Mouse (Mus musculus) liver (tissue): ENCODE results near the gene Gm13290.
"Not testable (repeated sequence)": the region's sequence is repeated elsewhere in the genome, so short reads cannot be mapped to it uniquely, and the experiment has no call there.

Source experiments
- DNase-seq: peaks from one replicate; pipeline ENCODE4 v3.0.0-alpha.2; 2020; ENCODE audit warnings: mixed read lengths

Gm13290 gene

GRCm38 (mm10) chr4:88773534-88773933 lies at the start of gene Gm13290:
Gene Gm13290 (plus strand): TSS chr4:88773834.
- not testable (repeated sequence) for DNase-seq

DNA sequence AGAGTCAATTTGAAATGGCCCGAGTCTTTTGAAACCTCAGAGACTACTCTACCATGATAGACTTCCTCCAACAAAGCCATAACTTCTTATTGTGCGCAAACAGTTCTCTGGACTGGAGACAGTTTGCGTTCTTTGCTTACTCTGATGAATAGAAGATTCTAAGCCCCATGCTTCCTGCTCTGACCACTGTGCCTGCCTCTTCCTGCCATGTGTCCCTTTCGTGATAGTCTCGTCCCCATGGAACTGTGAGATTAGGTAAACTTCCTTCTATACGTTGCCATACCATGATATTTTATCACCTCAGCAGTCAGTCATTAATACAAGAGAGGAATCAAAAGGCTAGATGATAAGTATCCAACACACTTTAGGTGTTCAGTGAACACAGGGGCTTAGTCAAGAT lies 46.9 kb upstream of the Gm13290 start:
- no peak for DNase-seq

- peak; percentile 31 for DNase-seq
Measured at GRCm38 (mm10) chr4:88727324-88727723, 46.3 kb upstream of the Gm13290 start.

DNA sequence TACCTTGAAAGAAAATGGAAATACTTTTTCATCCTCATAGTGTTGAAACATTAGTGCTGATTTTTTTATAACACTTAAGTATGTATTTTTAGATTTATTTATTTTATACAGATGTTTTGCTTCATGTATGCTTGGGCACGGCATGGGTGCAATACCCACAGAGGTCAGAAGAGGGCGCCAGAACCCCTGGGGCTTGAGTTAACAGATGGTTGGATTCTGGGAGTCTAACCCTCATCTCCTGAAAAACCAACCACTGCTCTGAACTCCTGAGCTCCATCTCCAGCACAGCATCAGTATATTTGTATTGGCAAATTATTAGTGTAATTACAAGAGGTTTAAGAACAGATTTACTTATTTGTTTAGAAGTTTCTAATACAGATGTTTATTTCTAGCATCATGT lies 35.2 kb upstream of the Gm13290 start:
- DNase-seq = peak; percentile 78

DNA sequence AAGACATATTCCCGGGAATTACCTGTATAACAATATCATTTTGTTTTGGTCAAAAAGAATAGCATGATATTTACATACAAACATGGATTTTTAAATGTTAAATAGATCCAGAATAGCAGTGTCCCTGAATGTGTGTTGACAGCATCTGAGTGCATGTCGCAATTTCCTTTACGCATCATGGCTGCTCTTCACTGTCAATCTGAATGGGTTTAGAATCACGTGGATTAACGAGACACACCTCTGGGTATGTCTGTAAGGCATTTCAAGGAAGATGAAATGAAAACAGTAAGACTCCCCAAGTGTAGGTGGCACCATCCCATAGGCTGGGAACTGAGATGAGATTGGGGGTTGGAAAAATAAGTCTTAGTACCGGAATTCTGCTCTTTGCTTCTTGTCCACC lies 34.6 kb upstream of the Gm13290 start:
- DNase-seq = no peak

DNA sequence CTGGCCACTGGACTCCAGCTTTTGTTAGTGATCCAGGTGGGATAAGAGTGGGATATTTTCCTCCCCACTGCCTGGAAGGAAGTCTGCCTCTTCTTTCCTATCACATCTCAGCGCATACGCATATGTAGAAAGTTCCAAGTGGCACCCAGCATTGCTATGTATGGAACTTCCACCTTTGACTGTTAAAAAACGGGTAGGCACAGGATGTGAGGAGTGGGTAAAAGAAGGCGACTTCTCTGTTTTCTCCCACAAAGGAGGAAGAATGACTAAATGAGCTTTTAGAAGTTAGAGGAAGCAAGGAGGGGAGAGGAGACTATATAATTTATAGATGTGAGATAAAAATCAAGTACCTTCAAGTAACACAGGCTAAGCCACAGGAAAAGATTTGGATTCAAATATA lies 32.2 kb upstream of the Gm13290 start:
- no peak for DNase-seq

- no peak for DNase-seq
Measured at GRCm38 (mm10) chr4:88742771-88743371, 30.8 kb upstream of the Gm13290 start.

- no peak for DNase-seq
Measured at GRCm38 (mm10) chr4:88744207-88744606, 29.4 kb upstream of the Gm13290 start.

GRCm38 (mm10) chr4:88749926-88750325 lies 23.7 kb upstream of the Gm13290 start:
- DNase-seq = no peak

DNA sequence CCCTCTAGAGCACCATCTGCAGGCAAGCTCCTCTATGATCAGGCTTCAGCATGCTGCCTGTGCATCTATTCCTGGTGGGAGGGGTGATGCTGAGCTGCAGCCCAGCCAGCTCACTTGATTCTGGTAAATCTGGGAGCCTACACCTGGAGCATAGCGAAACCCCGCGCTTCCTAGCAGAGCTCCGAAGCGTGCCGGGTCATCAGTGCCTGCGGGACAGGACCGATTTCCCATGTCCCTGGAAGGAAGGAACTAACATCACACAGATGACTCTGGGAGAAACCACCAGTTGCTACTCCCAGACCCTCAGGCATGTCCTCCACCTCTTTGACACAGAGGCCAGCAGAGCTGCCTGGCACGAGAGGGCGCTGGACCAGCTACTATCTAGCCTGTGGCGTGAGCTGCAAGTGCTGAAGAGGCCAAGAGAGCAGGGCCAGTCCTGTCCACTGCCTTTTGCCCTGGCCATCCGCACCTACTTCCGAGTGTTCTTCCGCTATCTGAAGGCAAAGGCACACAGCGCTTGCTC lies 18.8 kb upstream of the Gm13290 start, which contains the start of gene Gm13271:
Gene Gm13271, plus strand, starts transcription at position 51 of the 523 bp plus-strand sequence.
- DNase-seq = not testable (repeated sequence)

GRCm38 (mm10) chr4:88756581-88757513 lies 16.8 kb upstream of the Gm13290 start:
- not testable (repeated sequence) for DNase-seq

GRCm38 (mm10) chr4:88757628-88758031 lies 16.0 kb upstream of the Gm13290 start:
- DNase-seq = peak; percentile 78

GRCm38 (mm10) chr4:88758751-88759150 lies 14.9 kb upstream of the Gm13290 start:
- DNase-seq = not testable (repeated sequence)

DNA sequence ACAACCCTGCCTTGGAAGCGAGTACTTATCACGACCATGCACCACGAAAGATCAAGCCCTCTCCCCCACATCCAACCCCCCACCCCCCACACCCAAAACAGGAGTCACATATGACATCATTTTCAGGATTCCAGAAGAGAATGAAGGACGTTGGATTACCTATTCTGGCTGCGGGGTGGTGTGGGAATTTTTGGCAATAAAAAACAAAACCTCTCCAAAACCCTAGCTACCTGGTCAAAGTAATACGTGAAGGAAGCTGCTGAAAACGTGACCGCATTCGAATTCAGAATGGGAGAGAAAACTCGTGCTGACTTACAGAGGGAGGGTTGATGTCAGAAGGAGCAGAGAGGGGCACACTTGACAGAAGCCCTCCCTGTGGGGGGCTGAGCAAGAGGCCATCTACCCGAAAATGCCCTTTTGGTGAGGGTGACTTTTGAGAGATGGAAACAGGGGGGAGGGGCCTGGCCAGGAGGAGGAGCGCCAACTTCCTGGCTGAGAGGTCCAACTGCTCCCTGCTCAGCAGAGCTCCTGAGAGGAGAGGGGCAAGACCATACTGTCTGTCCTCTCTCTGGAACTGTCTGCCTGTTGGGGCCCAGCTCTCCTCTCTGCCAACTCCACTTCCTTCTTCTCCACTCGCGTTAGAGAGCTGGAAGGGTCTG lies 13.9 kb upstream of the Gm13290 start, which contains the start of gene Gm13283:
Gene Gm13283, plus strand, starts transcription at position 510 of the 659 bp plus-strand sequence.
- DNase-seq = not testable (repeated sequence)

DNA sequence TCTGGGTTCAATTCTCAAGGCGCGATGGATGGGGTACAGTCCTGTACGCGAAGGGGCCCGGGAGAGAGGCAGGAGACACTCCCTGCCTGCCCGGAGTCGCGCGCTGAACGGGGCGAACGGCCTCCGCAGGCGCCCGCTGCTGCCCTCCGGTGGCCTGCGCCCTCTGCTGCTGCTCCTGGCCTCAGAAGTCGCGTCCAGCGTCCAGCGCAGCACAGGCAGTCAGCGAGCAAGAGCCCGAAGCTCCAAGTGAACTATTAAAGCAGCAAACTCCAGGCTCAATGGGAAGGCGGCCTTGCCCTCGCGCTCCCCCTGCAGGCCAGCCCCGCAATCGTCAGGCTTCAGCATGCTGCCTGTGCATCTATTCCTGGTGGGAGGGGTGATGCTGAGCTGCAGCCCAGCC lies 13.2 kb upstream of the Gm13290 start:
- DNase-seq = peak; percentile 80

DNA sequence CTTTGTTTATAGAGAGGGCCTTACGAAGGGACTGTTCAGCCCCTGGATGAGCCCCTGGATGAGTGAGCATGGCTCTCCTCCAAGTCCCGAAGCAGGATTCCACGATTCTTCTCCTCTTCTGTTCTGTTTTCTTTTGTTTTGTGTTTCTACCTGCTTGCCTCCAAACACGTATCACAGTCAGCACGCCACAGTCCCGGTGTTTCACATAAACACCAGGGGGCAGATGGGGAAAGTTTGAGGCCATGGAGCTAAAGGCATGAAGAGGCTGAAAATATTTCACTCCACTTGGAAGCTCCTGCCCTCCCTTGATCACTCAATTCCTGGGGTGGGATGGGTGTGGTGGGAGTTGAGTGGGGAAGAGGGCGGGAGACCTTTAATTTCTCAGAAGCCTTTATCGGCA lies 11.9 kb upstream of the Gm13290 start:
- DNase-seq = not testable (repeated sequence)

- DNase-seq = not testable (repeated sequence)
Measured at GRCm38 (mm10) chr4:88762341-88762740, 11.3 kb upstream of the Gm13290 start.

DNA sequence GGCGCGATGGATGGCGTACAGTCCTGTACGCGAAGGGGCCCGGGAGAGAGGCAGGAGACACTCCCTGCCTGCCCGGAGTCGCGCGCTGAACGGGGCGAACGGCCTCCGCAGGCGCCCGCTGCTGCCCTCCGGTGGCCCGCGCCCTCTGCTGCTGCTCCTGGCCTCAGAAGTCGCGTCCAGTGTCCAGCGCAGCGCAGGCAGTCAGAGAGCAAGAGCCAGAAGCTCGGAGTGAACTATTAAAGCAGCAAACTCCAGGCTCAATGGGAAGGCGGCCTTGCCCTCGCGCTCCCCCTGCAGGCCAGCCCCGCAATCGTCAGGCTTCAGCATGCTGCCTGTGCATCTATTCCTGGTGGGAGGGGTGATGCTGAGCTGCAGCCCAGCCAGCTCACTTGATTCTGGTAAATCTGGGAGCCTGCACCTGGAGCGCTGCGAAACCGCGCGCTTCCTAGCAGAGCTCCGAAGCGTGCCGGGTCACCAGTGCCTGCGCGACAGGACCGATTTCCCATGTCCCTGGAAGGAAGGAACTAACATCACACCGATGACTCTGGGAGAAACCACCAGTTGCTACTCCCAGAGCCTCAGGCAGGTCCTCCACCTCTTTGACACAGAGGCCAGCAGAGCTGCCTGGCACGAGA lies 10.1 kb upstream of the Gm13290 start:
- peak; percentile 69 for DNase-seq

GRCm38 (mm10) chr4:88776622-88777021 lies 3.0 kb downstream of the Gm13290 start, which contains the start of gene Gm13289:
Gene Gm13289 (plus strand): TSS chr4:88776922.
- not testable (repeated sequence) for DNase-seq

GRCm38 (mm10) chr4:88779550-88779949 lies 5.9 kb downstream of the Gm13290 start, which contains the start of gene Gm13272:
Gene Gm13272 (plus strand): TSS chr4:88779850.
- DNase-seq = not testable (repeated sequence)

DNA sequence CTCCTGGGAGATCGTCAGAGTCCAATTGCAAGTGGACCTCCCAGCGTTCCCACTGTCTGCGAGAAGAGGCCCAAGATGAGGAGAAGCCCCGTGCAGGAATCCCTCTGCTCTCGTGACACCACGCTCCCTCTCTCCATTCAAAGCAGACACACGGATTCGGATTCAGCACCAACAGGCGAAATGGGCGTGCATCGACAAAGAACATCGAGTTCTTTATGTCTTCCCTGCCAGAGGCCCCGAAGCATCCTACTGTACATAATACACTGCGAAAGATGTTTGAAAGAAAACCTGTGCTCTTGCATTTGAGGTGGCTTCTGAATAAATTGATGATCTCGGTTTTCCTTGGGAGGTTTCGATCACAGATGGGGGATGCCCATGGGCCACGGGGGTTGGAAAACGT lies 6.7 kb downstream of the Gm13290 start:
- DNase-seq = not testable (repeated sequence)

DNA sequence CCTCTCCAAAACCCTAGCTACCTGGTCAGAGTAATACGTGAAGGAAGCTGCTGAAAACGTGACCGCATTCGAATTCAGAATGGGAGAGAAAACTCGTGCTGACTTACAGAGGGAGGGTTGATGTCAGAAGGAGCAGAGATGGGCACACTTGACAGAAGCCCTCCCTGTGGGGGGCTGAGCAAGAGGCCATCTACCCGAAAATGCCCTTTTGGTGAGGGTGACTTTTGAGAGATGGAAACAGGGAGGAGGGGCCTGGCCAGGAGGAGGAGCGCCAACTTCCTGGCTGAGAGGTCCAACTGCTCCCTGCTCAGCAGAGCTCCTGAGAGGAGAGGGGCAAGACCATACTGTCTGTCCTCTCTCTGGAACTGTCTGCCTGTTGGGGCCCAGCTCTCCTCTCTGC lies 8.2 kb downstream of the Gm13290 start, which contains the start of gene Ifnz:
Gene Ifnz, plus strand, starts transcription at position 301 of the 400 bp plus-strand sequence.
- not testable (repeated sequence) for DNase-seq
